Mouse (Mus musculus): ENCODE results near the gene Gpx3.

DNA sequence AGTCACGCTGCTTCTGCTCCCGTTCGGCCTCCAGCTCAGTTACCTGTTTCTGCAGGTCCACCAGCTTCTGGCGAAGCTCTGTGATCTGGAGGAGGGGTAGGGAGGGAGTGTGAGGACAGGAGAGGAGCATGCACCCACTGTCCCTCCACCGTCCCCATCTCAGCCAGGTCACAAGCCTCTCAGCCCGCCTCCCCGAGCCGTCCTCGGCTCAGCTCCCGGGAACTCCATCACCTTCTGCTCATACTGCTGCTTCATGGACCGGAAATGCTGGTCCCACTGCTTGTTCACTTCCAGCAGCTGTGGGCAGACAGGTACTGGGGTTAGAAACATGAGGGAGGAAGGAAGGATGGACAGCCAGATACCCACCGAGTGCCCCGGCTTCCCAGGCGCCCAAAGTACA, 21.9 kb downstream of the Gpx3 start:
- no peak for TF ChIP-seq CTCF (IDR thresholded peaks at IDR 0.05; ENCODE audit: control insufficient read depth, insufficient read depth, insufficient read length)
- TF ChIP-seq USF1 (IDR thresholded peaks at IDR 0.05; ENCODE audit: low read depth): no peak
- TF ChIP-seq CEBPB (IDR thresholded peaks at IDR 0.05; ENCODE audit: low read depth): no peak
- TF ChIP-seq MYOD1 (IDR thresholded peaks at IDR 0.05; ENCODE audit: control insufficient read depth, insufficient read length, low read depth): no peak
- no peak for TF ChIP-seq MAX (IDR thresholded peaks at IDR 0.05)

Measured in C2C12 (cell line).